15 mouse cellular contexts compared by ENCODE assay signal in genomic region chr4:97805896-97806808, GRCm38 (mm10). TPM values are rescaled to one million over a fixed set of nuclear protein-coding genes. Genes with fewer than 3 reads are reported as not detected.
DNase-seq lines count a peak whose midpoint lies in the region; ATAC-seq lines count a peak whose summit lies in the region.
"Had no signal": no experiment of that assay in that cellular context is flagged by ENCODE, and none has a peak within 500 bp of the region (broad histone marks: within the 10 kb centered on the region; RNA-seq: fewer than 3 reads in every experiment).

No protein-coding gene starts in this region.

- H3K4me2 ChIP-seq in heart, embryonic 13.5 days: no peak overlapping the region
- H3K4me2 ChIP-seq in lung, embryonic 16.5 days (ENCODE audit: low read depth, low read length): no peak overlapping the region; the same call in 1 of the 2 replicates
- peak overlapping the region; percentile 12; the same call in 1 of the 2 replicates for H3K4me2 ChIP-seq in forebrain, embryonic 14.5 days (ENCODE audit: low read length)
- H3K4me2 ChIP-seq in hindbrain, embryonic 16.5 days (ENCODE audit: low read length): peak overlapping the region; percentile 23; the same call in 1 of the 2 replicates
- H3K4me2 ChIP-seq: embryonic facial prominence, embryonic 12.5 days; liver, embryonic 15.5 days had no signal

- peaks cover 42% of the 10 kb centered on the region for H3K4me1 ChIP-seq in heart, embryonic 13.5 days
- peaks cover 19% of the 10 kb centered on the region for H3K4me1 ChIP-seq in lung, embryonic 16.5 days (replicated peaks; ENCODE audit: control insufficient read depth, insufficient read depth, low read length)
- H3K4me1 ChIP-seq in forebrain, embryonic 14.5 days (ENCODE audit: control insufficient read depth, insufficient read depth, low read length): peaks cover 34% of the 10 kb centered on the region
- H3K4me1 ChIP-seq in hindbrain, embryonic 16.5 days (ENCODE audit: control insufficient read depth, insufficient read depth, low read depth, low read length): peaks cover 9% of the 10 kb centered on the region

- 0 out of 2 replicates have a peak, but pooled peaks cover 4% of the 10 kb centered on the region for H3K9me3 ChIP-seq in heart, embryonic 13.5 days
- peaks cover 4% of the 10 kb centered on the region; the same call in 1 of the 2 replicates for H3K9me3 ChIP-seq in lung, embryonic 16.5 days (ENCODE audit: control insufficient read depth, low read length)
- H3K9me3 ChIP-seq in forebrain, embryonic 14.5 days (replicated peaks; ENCODE audit: control insufficient read depth, low read length): no peaks in the 10 kb centered on the region
- peaks cover 4% of the 10 kb centered on the region for H3K9me3 ChIP-seq in hindbrain, embryonic 16.5 days (ENCODE audit: control insufficient read depth, low read length)
- H3K9me3 ChIP-seq: embryonic facial prominence, embryonic 12.5 days; liver, embryonic 15.5 days had no signal

- no peaks in the 10 kb centered on the region for H3K27me3 ChIP-seq in heart, embryonic 13.5 days (replicated peaks)
- no peaks in the 10 kb centered on the region for H3K27me3 ChIP-seq in lung, embryonic 16.5 days (ENCODE audit: control insufficient read depth, insufficient read depth, low read depth, low read length)
- H3K27me3 ChIP-seq in forebrain, embryonic 14.5 days (replicated peaks; ENCODE audit: control insufficient read depth, insufficient read depth, low read length): no peaks in the 10 kb centered on the region
- H3K27me3 ChIP-seq in hindbrain, embryonic 16.5 days (replicated peaks; ENCODE audit: control insufficient read depth, insufficient read depth, low read length): no peaks in the 10 kb centered on the region
- H3K27me3 ChIP-seq: embryonic facial prominence, embryonic 12.5 days; liver, embryonic 15.5 days had no signal

- H3K27ac ChIP-seq in heart, embryonic 13.5 days (replicated peaks): peak overlapping the region; percentile 17; the same call in 1 of the 2 replicates
- 0 out of 2 replicates have a peak overlapping the region, but pooled peaks have one; percentile 52 for H3K27ac ChIP-seq in lung, embryonic 16.5 days (ENCODE audit: low read length)
- H3K27ac ChIP-seq in forebrain, embryonic 14.5 days (ENCODE audit: low read depth, low read length): no peak overlapping the region
- H3K27ac ChIP-seq in hindbrain, embryonic 16.5 days (ENCODE audit: low read depth, low read length): no peak overlapping the region
- H3K27ac ChIP-seq: embryonic facial prominence, embryonic 12.5 days; liver, embryonic 15.5 days had no signal

- no peak for DNase-seq in heart, adult 9 months (ENCODE audit: low spot score in 2 of 2)
- no peak for DNase-seq in lung, postnatal 14 days
- peak; percentile 72 for DNase-seq in forebrain, embryonic 14.5 days (ENCODE audit: low spot score)
- no peak for DNase-seq in spleen, postnatal 36 days (ENCODE audit: low spot score in 2 of 2)
- DNase-seq in yolk sac, embryonic 10.5 days (ENCODE audit: low spot score): no peak
- DNase-seq: adrenal gland, adult 8-10 months; B cell, adult 2 months; gastrocnemius, postnatal 14 days; kidney, postnatal 14 days; right cerebral cortex, adult 18-20 months had no signal

- no peak overlapping the region for H3K9ac ChIP-seq in heart, embryonic 13.5 days
- no peak overlapping the region for H3K9ac ChIP-seq in lung, embryonic 16.5 days (ENCODE audit: low read length)
- no peak overlapping the region for H3K9ac ChIP-seq in forebrain, embryonic 14.5 days (ENCODE audit: low read length)
- H3K9ac ChIP-seq in hindbrain, embryonic 16.5 days (ENCODE audit: low read depth, low read length): no peak overlapping the region
- H3K9ac ChIP-seq: embryonic facial prominence, embryonic 12.5 days; liver, embryonic 15.5 days had no signal

- H3K36me3 ChIP-seq in heart, embryonic 13.5 days: peaks cover 37% of the 10 kb centered on the region
- peaks cover 13% of the 10 kb centered on the region for H3K36me3 ChIP-seq in lung, embryonic 16.5 days (ENCODE audit: control insufficient read depth, insufficient read depth, low read length)
- 0 out of 2 replicates have a peak, but pooled peaks cover 3% of the 10 kb centered on the region for H3K36me3 ChIP-seq in forebrain, embryonic 14.5 days (ENCODE audit: control insufficient read depth, insufficient read depth, low read length)
- no peaks in the 10 kb centered on the region for H3K36me3 ChIP-seq in hindbrain, embryonic 16.5 days (ENCODE audit: control insufficient read depth, insufficient read depth, low read length)

- 61% methylated on average over 7 of the region's 7 CpGs for WGBS in heart, embryonic 13.5 days
- WGBS in lung, embryonic 16.5 days: 46% methylated on average over 7 of the region's 7 CpGs
- WGBS in forebrain, embryonic 14.5 days: 7% methylated on average over 7 of the region's 7 CpGs
- WGBS in hindbrain, embryonic 16.5 days: 27% methylated on average over 7 of the region's 7 CpGs

- no peak for ATAC-seq in heart, embryonic 13.5 days (ENCODE audit: extremely low read depth, insufficient number of reproducible peaks, low FRiP score, low TSS enrichment)
- ATAC-seq in lung, embryonic 16.5 days (ENCODE audit: low read depth): 0 out of 2 replicates have a peak, but pooled peaks have one; percentile 51
- peak; percentile 83 for ATAC-seq in forebrain, embryonic 14.5 days
- ATAC-seq in hindbrain, embryonic 16.5 days: 0 out of 2 replicates have a peak, but pooled peaks have one; percentile 49

- no peak overlapping the region for H3K4me3 ChIP-seq in heart, embryonic 13.5 days
- H3K4me3 ChIP-seq in lung, embryonic 16.5 days (ENCODE audit: low read length): no peak overlapping the region
- no peak overlapping the region for H3K4me3 ChIP-seq in forebrain, embryonic 14.5 days (ENCODE audit: low read depth, low read length)
- H3K4me3 ChIP-seq in hindbrain, embryonic 16.5 days (ENCODE audit: low read length): no peak overlapping the region
- H3K4me3 ChIP-seq: embryonic facial prominence, embryonic 12.5 days; liver, embryonic 15.5 days had no signal

RNA-seq across cellular contexts. Expression of gene E130114P18Rik, which starts 28.3 kb away (rescaled TPM):
- polyA plus RNA-seq in heart, embryonic 13.5 days (2015; fragmentation: Nextera tagmentation; extraction: Ambion mirVana): 0.48 and 0.55 TPM in 2 replicates
- 0.79 and 0.85 TPM in 2 replicates for polyA plus RNA-seq in lung, embryonic 16.5 days (2015; fragmentation: Nextera tagmentation; extraction: Ambion mirVana)
- polyA plus RNA-seq in forebrain, embryonic 14.5 days (2014; fragmentation: Nextera tagmentation; extraction: Ambion mirVana): 48.7 and 62.9 TPM in 2 replicates
- 20.9 and 21.5 TPM in 2 replicates for polyA plus RNA-seq in hindbrain, embryonic 16.5 days (2015; fragmentation: Nextera tagmentation; extraction: Ambion mirVana)

RNA-seq across cellular contexts. Expression of gene Nfia, which starts 33.6 kb away (rescaled TPM):
- 31.1 and 32.3 TPM in 2 replicates for polyA plus RNA-seq in heart, embryonic 13.5 days (2015; fragmentation: Nextera tagmentation; extraction: Ambion mirVana)
- polyA plus RNA-seq in lung, embryonic 16.5 days (2015; fragmentation: Nextera tagmentation; extraction: Ambion mirVana): 48.3 and 52.9 TPM in 2 replicates
- 71.5 and 85.9 TPM in 2 replicates for polyA plus RNA-seq in forebrain, embryonic 14.5 days (2014; fragmentation: Nextera tagmentation; extraction: Ambion mirVana)
- 38.4 and 43.4 TPM in 2 replicates for polyA plus RNA-seq in hindbrain, embryonic 16.5 days (2015; fragmentation: Nextera tagmentation; extraction: Ambion mirVana)

Comparison
In these comparisons a context has a peak if more than half of its experiments do, and no peak if none do; other contexts are left out.
1. H3K27ac ChIP-seq: peak in heart, embryonic 13.5 days (single experiment) and lung, embryonic 16.5 days (single experiment); none in forebrain, embryonic 14.5 days (single experiment) and hindbrain, embryonic 16.5 days (single experiment).
2. H3K4me2 ChIP-seq: peak in forebrain, embryonic 14.5 days (single experiment) and hindbrain, embryonic 16.5 days (single experiment); none in heart, embryonic 13.5 days (single experiment) and lung, embryonic 16.5 days (single experiment).
3. RNA of gene E130114P18Rik, which starts 28.3 kb away (polyA plus RNA-seq): 48.7 to 62.9 TPM in forebrain, embryonic 14.5 days and 20.9 to 21.5 TPM in hindbrain, embryonic 16.5 days; 0.79 to 0.85 TPM in lung, embryonic 16.5 days and 0.48 to 0.55 TPM in heart, embryonic 13.5 days; every median in the first group is over 10 times any median in the second.